Comparison of ENCODE assay signal across 7 mouse cellular contexts in genomic region chr5:123015915-123016314, GRCm38 (mm10). TPM values are rescaled to one million over a fixed set of nuclear protein-coding genes. Genes with fewer than 3 reads are reported as not detected.
DNase-seq lines count a peak whose midpoint lies in the region; ATAC-seq lines count a peak whose summit lies in the region.

No protein-coding gene starts in this region.

- DNase-seq in B cell, adult 2 months: peak; percentile 55 to 63
- peak; percentile 88 for DNase-seq in CD4-positive helper T cell, adult 2 months (ENCODE audit: low read depth, low spot score)
- DNase-seq in forebrain, embryonic 14.5 days (ENCODE audit: low spot score): no peak
- DNase-seq in lung, adult 18-20 months: peak; percentile 46 to 65
- DNase-seq in frontal cortex, postnatal 25 days (ENCODE audit: low spot score in 2 of 2): no peak

- H3K9ac ChIP-seq in forebrain, embryonic 14.5 days (ENCODE audit: low read length): peak overlapping the region; percentile 77
- H3K9ac ChIP-seq in stomach, embryonic 15.5 days: peak overlapping the region; percentile 62; the same call in 1 of the 2 replicates

- peak overlapping the region; percentile 86 for H3K4me2 ChIP-seq in forebrain, embryonic 14.5 days (ENCODE audit: low read length)
- peak overlapping the region; percentile 79 for H3K4me2 ChIP-seq in stomach, embryonic 15.5 days

- H3K36me3 ChIP-seq in forebrain, embryonic 14.5 days (ENCODE audit: control insufficient read depth, insufficient read depth, low read length): no peaks in the 10 kb centered on the region
- no peaks in the 10 kb centered on the region for H3K36me3 ChIP-seq in stomach, embryonic 15.5 days

- WGBS in forebrain, embryonic 14.5 days: 25% methylated on average over 8 of the region's 8 CpGs
- WGBS in stomach, embryonic 15.5 days: 14% methylated on average over 8 of the region's 8 CpGs

- H3K27me3 ChIP-seq in forebrain, embryonic 14.5 days (replicated peaks; ENCODE audit: control insufficient read depth, insufficient read depth, low read length): no peaks in the 10 kb centered on the region
- no peaks in the 10 kb centered on the region for H3K27me3 ChIP-seq in stomach, embryonic 15.5 days (replicated peaks)

- no peak for ATAC-seq in forebrain, embryonic 14.5 days
- no peak for ATAC-seq in stomach, embryonic 15.5 days (ENCODE audit: insufficient read depth, low FRiP score, low read depth)
- no peak for ATAC-seq in megakaryocyte progenitor cell, adult 5-6 weeks (replicated peaks; ENCODE audit: poor library complexity)

- H3K9me3 ChIP-seq in forebrain, embryonic 14.5 days (replicated peaks; ENCODE audit: control insufficient read depth, low read length): no peaks in the 10 kb centered on the region
- H3K9me3 ChIP-seq in stomach, embryonic 15.5 days: no peaks in the 10 kb centered on the region

- H3K27ac ChIP-seq in forebrain, embryonic 14.5 days (ENCODE audit: low read depth, low read length): 0 out of 2 replicates have a peak overlapping the region, but pooled peaks have one; percentile 90
- peak overlapping the region; percentile 93 for H3K27ac ChIP-seq in stomach, embryonic 15.5 days

- peaks cover 20% of the 10 kb centered on the region for H3K4me1 ChIP-seq in forebrain, embryonic 14.5 days (ENCODE audit: control insufficient read depth, insufficient read depth, low read length)
- peaks cover 15% of the 10 kb centered on the region for H3K4me1 ChIP-seq in stomach, embryonic 15.5 days

- peak overlapping the region; percentile 70 for H3K4me3 ChIP-seq in forebrain, embryonic 14.5 days (ENCODE audit: low read depth, low read length)
- H3K4me3 ChIP-seq in stomach, embryonic 15.5 days (replicated peaks): peak overlapping the region; percentile 67

RNA-seq across cellular contexts. Expression of gene Orai1, which starts 1.0 kb away (rescaled TPM):
- 13.3 and 13.8 TPM in 2 replicates for polyA plus RNA-seq in forebrain, embryonic 14.5 days (2014; fragmentation: Nextera tagmentation; extraction: Ambion mirVana)
- 20.0 and 20.3 TPM in 2 replicates for polyA plus RNA-seq in stomach, embryonic 15.5 days (2015; fragmentation: Nextera tagmentation; extraction: Ambion mirVana)
- total RNA-seq in megakaryocyte progenitor cell, adult 5-6 weeks (2015): 66.5 and 68.6 TPM in 2 replicates
- total RNA-seq in megakaryocyte progenitor cell, adult 5-6 weeks (2017): 13.5 and 20.8 TPM in 2 replicates

RNA-seq across cellular contexts. Expression of gene Kdm2b, which starts 26.3 kb away (rescaled TPM):
- polyA plus RNA-seq in forebrain, embryonic 14.5 days (2014; fragmentation: Nextera tagmentation; extraction: Ambion mirVana): 73.8 and 94.1 TPM in 2 replicates
- polyA plus RNA-seq in stomach, embryonic 15.5 days (2015; fragmentation: Nextera tagmentation; extraction: Ambion mirVana): 29.6 and 31.7 TPM in 2 replicates
- total RNA-seq in megakaryocyte progenitor cell, adult 5-6 weeks (2015): 60.0 and 60.4 TPM in 2 replicates
- 49.0 and 75.4 TPM in 2 replicates for total RNA-seq in megakaryocyte progenitor cell, adult 5-6 weeks (2017)

RNA-seq across cellular contexts. Expression of gene Morn3, which starts 30.9 kb away (rescaled TPM):
- polyA plus RNA-seq in forebrain, embryonic 14.5 days (2014; fragmentation: Nextera tagmentation; extraction: Ambion mirVana): 0.63 and 0.83 TPM in 2 replicates
- 0.54 TPM in 1 of 2 replicates, not detected in the other for polyA plus RNA-seq in stomach, embryonic 15.5 days (2015; fragmentation: Nextera tagmentation; extraction: Ambion mirVana)
- not detected in 2 replicates for total RNA-seq in megakaryocyte progenitor cell, adult 5-6 weeks (2015)
- total RNA-seq in megakaryocyte progenitor cell, adult 5-6 weeks (2017): not detected in 2 replicates

RNA-seq across cellular contexts. Expression of gene Tmem120b, which starts 52.3 kb away (rescaled TPM):
- 8.1 and 10.6 TPM in 2 replicates for polyA plus RNA-seq in forebrain, embryonic 14.5 days (2014; fragmentation: Nextera tagmentation; extraction: Ambion mirVana)
- polyA plus RNA-seq in stomach, embryonic 15.5 days (2015; fragmentation: Nextera tagmentation; extraction: Ambion mirVana): 12.9 and 14.2 TPM in 2 replicates
- total RNA-seq in megakaryocyte progenitor cell, adult 5-6 weeks (2015): 0.42 and 1.4 TPM in 2 replicates
- 1.4 and 1.6 TPM in 2 replicates for total RNA-seq in megakaryocyte progenitor cell, adult 5-6 weeks (2017)

Comparison
In these comparisons a context has a peak if more than half of its experiments do, and no peak if none do; other contexts are left out.
1. DNase-seq: peak in B cell, adult 2 months (2 of 2), CD4-positive helper T cell, adult 2 months (single experiment) and lung, adult 18-20 months (2 of 2); none in forebrain, embryonic 14.5 days (single experiment) and frontal cortex, postnatal 25 days (0 of 2).